Mouse (Mus musculus) liver, adult (tissue): ENCODE results near the gene Exog.

Experiments
- GATA4 ChIP-seq: IDR thresholded peaks from 2 replicates; pipeline ENCODE4 v1.6.1; 2014; ENCODE audit warnings: mild to moderate bottlenecking, low read length; ENCODE audit not compliant: insufficient replicate concordance

Gene Exog

DNA sequence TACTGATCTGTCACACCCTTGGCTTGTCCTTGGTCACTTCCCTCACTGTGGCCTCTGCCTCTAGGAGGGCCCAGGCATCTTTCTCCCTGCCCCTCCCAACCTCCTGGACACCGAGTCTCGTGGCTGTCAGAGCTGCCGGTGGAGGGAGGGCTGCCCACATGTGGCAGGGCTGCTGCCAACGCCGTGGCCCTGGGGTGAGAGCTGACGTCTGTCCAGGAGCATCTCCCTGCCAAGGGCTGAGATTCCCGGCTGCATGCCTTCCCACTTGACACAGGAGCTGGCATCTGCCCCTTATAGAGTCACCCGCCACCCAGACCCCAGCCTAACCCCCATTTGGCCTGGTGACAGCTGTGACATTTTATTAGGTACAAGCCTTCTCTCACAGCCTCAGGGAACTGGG is 34.6 kb downstream of the Exog start:
- TF ChIP-seq GATA4: no peak

DNA sequence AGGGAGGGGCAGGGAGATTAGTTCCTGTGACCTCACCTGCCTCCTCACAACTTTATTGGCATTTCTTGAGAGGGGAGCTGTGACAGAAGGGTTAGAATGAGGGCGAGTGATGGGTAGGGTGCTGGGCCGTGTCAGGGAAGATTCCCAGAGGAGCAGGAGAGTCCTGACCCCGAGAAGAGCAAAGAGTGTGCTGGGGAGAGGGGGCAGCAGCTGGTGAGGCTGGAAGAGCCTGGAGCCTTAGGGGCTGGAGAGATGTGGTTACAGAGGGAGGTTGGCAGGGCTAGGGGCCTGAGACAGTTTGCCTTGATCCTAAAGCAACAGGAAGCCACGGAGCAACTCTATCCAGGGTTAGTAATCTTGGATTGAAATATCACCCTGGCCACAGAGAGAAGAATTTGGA is 36.9 kb downstream of the Exog start:
- TF ChIP-seq GATA4: no peak

DNA sequence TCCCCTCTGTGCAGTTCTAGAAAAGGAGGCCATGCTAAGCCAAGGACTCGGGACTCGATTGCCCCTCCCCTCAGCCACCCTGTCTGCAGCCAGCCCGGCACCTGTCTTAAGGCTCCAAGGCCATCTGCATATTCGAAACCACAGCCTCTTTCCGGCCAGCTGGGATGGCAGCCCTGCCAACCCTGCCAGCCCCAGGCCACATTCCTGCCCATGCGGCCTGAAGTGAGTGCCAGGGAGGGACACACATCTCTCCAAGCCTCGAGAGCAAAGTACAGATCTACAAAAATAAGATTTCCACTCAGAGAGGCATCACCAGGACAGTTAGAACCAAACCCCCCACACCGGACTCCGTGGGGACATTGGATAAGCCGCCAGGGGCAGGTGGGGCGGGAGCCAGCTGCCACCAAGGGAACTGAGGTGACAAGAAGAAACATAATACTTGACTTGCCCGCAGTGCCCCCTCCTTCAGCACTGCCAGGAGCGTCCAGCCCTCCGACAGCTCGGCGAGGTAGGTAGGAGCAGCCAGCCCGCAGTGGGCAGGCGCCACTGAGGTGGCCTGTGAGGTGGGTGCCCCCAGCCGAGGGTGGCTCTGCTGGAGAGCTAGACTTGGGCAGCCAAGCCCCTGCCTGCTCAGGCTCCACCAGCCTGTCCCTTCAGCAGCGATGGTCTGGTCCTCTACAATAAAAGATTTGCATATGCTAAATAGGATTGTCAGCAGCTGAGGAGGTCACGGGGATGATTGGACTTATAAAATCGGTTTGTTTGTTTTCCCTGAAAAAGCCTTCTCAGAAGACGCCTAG is 39.0 kb downstream of the Exog start:
- no peak for TF ChIP-seq GATA4

DNA sequence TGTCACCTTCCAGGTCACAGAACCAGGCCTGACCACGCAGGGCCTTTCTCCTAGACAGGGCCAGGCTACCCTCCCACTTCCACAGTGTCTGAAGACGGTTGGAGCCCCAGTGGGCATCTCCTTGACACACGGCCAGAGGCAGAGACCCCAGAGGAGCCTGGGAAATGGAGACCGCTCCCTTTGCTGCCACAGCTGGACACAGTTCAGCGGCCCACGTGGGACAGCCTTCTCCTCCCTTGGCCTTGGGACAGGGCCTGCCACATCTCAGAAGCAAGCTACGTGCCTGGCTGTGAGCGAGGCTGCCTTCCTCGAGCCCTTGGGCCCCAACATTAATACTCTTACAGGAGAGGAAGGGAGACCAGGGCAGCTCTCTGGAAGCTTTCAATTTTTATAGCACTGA is 39.7 kb downstream of the Exog start:
- TF ChIP-seq GATA4: no peak

DNA sequence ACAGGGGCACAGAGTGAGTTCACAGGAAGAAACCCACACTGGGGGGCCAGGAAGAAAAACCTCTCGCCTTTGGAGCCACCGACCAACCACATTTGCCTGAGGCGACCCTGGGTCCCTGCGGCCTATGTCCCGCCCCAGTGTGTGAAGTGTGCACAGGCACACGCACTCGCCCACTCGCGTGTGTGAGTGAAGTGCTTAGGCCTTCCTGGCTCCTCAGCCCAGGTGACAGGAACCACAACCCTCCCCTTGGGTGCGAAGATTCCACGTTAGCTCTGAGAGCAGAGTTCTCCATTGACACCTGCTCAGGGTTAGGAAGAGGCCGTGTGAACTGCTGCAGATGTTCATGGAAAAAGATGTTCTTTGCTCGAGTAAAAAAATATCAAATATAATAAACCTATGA is 40.1 kb downstream of the Exog start:
- TF ChIP-seq GATA4: no peak

DNA sequence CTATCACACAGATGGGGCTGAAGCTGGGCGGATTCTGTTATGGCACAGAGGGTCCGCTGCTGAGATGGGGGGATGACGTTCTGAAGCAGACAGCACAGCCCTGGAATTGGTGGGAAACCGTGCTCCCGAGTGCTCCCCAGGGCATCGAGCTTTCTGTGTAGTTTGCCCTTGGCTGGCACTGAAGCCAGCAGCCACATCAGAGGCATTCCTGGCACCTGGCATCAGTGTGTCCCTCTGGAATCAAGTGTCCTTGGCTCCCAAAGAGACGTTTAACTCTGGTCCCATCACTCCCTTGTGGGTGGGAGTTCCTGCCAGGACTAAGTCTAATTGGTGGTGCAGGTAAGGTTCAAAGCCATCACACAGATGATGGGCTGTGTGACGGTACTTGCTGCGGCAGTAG is 51.6 kb downstream of the Exog start:
- TF ChIP-seq GATA4: no peak

DNA sequence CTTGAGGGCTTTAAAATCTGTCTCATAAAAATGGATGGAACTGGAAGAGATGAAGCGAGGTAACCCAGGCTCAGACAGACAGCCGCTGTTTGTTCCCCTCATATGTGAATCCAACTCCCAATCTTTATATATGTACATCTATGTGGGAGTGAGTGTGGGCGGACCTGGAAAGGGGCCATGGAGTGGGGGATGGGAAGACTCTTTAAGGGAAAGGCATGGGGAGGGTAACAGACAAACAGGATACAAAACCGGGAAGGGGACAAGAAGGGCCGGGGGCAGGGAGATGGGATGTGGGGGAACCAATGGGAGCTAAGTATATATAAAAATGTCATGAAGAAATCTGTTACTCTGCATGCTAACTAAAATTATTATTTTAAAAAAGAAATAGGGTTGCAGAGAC is 52.2 kb downstream of the Exog start:
- no peak for TF ChIP-seq GATA4

DNA sequence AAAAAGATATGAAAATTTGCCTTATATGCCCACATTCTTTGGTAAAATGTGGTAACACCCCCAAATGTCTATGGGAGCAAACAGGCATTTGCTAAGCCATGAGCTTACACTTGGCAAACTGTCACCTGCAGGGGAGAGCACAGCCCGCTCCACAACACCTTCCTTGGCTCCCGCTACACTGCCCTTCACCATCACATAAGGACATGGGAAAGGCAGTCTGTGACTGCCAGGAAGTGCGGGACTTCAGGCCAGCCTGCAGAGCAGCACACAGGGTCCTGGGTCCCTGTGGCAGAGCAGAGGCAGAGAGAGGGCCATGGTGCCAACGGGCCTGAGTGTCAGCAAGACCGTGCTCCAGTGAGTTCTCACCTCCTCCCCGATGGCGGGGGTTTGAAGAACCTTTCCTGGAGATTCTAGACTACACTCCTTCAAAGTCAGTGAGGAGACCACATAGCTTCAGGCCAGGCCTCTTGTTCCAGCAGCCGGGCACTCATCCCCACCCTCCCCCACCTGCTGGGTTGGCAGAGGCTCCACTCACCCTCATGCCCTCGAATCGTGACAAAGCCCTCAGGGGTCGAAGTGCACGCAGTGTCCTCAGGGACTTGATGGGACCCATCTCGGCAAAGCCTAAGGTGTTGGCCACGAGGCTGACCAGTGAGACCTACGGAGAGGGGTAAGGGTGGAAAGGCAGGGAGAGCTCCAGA is 53.0 kb downstream of the Exog start:
- no peak for TF ChIP-seq GATA4

DNA sequence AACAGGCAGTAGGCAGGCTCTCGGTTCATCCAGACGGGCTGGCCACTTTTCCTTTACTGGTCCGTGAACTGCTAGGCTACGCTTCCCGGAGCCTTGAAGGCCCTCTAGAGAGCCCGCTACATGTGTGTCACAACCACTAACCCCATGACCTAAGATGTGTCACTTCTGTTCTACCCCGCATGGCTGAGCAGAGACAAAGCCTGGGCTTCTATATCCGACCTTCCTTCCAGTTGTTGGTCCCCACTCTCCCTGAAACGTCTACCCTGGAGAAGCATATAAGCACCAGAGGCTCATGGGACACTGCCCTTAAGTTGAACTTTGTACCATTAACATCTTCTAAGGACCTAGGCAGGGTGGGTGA is 53.5 kb downstream of the Exog start:
- TF ChIP-seq GATA4: no peak

DNA sequence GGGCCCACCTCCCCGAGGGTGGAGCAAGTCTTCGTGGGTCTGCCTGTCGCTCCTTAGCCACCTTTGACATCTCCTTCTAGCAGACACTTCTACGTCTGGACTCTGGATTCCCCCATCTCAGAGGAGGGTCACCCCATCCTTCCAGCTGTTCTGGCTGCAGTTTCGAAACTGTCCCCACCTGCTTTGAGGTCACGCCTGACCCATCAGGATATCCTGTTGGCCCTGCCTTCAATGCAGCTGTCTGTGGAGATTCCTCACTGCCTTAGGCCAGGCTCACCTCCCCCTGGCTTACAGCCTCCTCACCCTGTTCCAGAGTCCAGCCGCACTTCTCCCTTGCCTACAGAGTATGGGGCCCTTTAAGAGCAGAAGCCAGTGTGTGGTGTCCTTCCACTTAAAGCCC is 54.1 kb downstream of the Exog start:
- TF ChIP-seq GATA4: no peak

DNA sequence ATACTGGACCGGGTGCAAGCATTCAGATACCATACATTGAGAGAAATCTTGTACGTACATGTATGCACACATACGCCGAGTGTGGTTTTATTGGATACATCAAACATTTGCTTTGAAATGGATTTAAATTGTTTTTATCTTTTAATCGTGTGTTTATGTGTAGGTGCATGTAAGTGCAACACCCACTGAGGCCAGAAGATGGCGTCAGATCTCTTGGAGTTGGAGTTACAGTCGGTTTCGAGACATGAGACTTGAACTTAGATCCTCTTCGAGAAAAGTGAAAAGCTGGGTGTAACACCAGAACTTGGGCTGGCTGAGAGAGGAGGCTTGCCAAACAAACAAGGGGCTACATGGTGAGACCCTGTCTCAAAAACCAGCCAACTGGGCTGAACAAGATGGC is 58.9 kb downstream of the Exog start:
- no peak for TF ChIP-seq GATA4

DNA sequence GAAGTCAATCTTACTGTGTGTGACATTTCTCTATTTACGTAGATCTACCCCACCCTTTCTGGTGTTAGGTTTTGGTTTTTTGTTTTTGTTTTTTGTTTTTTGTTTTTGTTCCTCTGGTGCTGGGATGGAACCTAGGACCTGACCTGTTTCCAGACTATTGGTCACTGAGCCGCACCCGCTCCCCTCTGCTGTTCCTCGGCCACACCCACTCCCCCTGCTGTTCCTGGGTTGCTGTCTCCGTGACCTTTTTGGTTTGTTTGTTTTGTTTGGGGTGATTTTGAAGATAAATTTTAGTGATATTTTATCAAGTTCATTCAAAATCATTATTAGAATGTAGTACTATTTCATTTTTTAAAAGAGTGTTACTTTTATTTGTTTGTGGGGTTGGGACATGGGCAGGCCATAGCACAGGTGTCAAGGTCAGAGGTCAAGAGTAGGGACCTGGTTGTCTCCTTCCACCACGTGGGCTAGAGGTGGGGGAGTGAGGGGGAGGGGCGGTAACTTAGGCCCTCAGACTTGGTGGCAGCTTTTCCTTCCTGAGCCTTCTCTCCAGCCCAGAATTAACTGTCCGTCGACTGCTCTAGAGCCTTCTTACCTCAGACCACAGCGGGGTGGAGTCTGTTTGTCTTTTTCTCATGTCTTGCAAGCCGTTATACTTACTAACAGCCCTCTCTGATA is 60.4 kb downstream of the Exog start:
- no peak for TF ChIP-seq GATA4

DNA sequence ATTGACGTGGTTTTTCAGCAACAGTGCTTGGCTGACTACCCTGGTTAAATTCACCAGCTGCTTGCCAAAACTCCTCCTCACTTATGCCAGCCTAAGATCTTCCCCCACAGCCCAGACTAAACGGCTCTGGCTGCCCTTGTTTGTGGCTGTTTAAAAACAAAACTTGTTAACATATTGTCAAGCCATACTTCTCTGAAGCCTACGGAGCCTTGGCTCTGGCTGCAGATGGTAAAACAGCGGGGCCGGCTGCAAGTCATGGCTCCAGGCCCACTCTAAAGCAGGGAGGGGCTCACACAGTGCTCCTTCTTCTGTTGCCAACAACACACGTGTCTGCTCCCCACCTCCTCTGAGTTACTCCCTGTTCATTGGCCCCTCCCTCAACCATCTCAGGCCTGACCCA is 66.2 kb downstream of the Exog start:
- TF ChIP-seq GATA4: no peak

DNA sequence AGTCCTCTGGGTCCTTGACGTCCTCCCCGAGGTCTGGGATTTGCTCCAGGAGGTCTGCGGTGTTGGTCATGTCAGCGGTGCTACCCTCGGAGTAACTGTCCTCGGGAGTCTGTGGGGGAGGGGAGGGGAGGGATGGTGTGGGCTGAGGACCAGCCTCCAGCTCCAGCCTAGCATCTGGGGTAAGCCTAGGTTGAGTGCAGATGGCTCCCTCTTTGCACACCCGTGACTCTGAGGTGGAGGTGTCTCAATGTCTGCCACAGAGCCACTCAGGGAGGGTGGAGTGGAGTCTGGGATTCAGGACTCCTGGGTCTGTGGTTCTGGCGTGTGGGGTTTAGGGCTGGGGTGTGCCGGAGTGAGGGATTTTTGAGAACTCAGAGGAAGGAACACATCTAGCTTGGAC is 68.2 kb downstream of the Exog start:
- TF ChIP-seq GATA4: no peak

DNA sequence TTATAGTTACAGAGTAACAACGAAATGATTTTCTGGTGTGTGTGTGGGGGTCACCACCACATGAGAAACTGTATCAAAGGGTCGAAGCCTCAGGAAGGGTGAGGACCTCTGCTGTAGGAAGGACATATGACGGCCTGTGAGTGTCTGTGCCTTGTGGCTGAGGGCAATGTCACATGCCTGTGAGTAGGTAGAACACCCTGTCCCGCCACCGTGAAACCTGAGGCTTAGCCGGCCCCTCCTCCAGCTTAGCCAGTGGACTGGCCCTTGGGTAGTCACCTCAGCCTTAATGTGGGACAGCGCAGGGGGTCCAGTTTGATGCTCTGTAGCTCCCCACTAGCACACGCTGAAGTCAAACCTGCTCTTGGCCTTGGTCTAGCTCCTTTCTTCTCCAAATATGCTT is 69.1 kb downstream of the Exog start:
- TF ChIP-seq GATA4: no peak

DNA sequence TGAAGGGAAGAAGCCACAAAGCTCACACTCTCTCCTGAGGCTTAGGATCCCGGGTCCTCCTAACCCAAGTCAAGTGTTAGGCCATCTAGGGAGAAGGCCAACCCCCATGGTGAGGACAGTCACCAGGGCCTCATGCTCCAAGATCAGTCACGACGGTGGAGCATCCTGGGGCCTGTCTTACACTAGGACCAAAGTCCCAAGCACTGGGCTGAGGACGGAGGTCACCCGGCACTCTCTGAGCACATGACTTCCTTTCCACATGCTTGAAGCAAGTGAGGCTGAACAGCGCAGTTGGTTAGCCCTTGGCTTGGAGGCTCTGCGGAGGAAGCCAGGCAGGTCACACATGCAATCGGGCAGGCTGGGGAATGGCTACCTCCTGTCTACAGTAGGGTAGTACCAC is 70.2 kb downstream of the Exog start:
- TF ChIP-seq GATA4: no peak
